Mouse (Mus musculus) G1E-ER4 (cell line): ENCODE results near the gene Peak1. TPM values are rescaled to one million over a fixed set of nuclear protein-coding genes. Genes with fewer than 3 reads are reported as not detected.

Source experiments
- GATA1 ChIP-seq: IDR thresholded peaks from one replicate; pipeline ENCODE4 v1.8.0; 2012; ENCODE audit warnings: low read length, inconsistent platforms
- polyA plus RNA-seq: library from polyadenylated mRNA; stranded (reverse); fragments of >175 nt; gene quantifications from 2 replicates; pipeline ENCODE4 v1.2.3, GENCODE M21; 2012

The Peak1 gene
- polyA plus RNA-seq, 1 experiment: 1.8 TPM

- no peak for TF ChIP-seq GATA1
Measured at GRCm38 (mm10) chr9:56243885-56244284, 174.0 kb downstream of the Peak1 start.

- TF ChIP-seq GATA1: no peak
Measured at GRCm38 (mm10) chr9:56242686-56243085, 175.2 kb downstream of the Peak1 start.

- no peak for TF ChIP-seq GATA1
Measured at GRCm38 (mm10) chr9:56241076-56241475, 176.8 kb downstream of the Peak1 start.

GRCm38 (mm10) chr9:56235871-56236298, 182.0 kb downstream of the Peak1 start:
- TF ChIP-seq GATA1: no peak

- no peak for TF ChIP-seq GATA1
Measured at GRCm38 (mm10) chr9:56235281-56235680, 182.6 kb downstream of the Peak1 start.

- no peak for TF ChIP-seq GATA1
Measured at GRCm38 (mm10) chr9:56234561-56234960, 183.3 kb downstream of the Peak1 start.

- no peak for TF ChIP-seq GATA1
Measured at GRCm38 (mm10) chr9:56233316-56233715, 184.6 kb downstream of the Peak1 start.

- TF ChIP-seq GATA1: no peak
Measured at GRCm38 (mm10) chr9:56230906-56231305, 187.0 kb downstream of the Peak1 start.

GRCm38 (mm10) chr9:56227626-56228025, 190.2 kb downstream of the Peak1 start:
- no peak for TF ChIP-seq GATA1

GRCm38 (mm10) chr9:56218860-56219259, 199.0 kb downstream of the Peak1 start:
- no peak for TF ChIP-seq GATA1

- no peak for TF ChIP-seq GATA1
Measured at GRCm38 (mm10) chr9:56218043-56218442, 199.8 kb downstream of the Peak1 start.

- TF ChIP-seq GATA1: no peak
Measured at GRCm38 (mm10) chr9:56217386-56217785, 200.5 kb downstream of the Peak1 start.

GRCm38 (mm10) chr9:56213451-56214291, 204.2 kb downstream of the Peak1 start:
- no peak for TF ChIP-seq GATA1

- TF ChIP-seq GATA1: no peak
Measured at GRCm38 (mm10) chr9:56208817-56209216, 209.1 kb downstream of the Peak1 start.

GRCm38 (mm10) chr9:56207516-56207915, 210.4 kb downstream of the Peak1 start:
- no peak for TF ChIP-seq GATA1

- TF ChIP-seq GATA1: no peak
Measured at GRCm38 (mm10) chr9:56207083-56207482, 210.8 kb downstream of the Peak1 start.

- TF ChIP-seq GATA1: no peak
Measured at GRCm38 (mm10) chr9:56205336-56205735, 212.5 kb downstream of the Peak1 start.
